Mouse (Mus musculus): ENCODE measurements around the gene Lst1. TPM values are rescaled to one million over a fixed set of nuclear protein-coding genes. Genes with fewer than 3 reads are reported as not detected.

Lst1 gene
- polyA plus RNA-seq, 1 experiment from 2014 or later: 27.5 TPM

DNA sequence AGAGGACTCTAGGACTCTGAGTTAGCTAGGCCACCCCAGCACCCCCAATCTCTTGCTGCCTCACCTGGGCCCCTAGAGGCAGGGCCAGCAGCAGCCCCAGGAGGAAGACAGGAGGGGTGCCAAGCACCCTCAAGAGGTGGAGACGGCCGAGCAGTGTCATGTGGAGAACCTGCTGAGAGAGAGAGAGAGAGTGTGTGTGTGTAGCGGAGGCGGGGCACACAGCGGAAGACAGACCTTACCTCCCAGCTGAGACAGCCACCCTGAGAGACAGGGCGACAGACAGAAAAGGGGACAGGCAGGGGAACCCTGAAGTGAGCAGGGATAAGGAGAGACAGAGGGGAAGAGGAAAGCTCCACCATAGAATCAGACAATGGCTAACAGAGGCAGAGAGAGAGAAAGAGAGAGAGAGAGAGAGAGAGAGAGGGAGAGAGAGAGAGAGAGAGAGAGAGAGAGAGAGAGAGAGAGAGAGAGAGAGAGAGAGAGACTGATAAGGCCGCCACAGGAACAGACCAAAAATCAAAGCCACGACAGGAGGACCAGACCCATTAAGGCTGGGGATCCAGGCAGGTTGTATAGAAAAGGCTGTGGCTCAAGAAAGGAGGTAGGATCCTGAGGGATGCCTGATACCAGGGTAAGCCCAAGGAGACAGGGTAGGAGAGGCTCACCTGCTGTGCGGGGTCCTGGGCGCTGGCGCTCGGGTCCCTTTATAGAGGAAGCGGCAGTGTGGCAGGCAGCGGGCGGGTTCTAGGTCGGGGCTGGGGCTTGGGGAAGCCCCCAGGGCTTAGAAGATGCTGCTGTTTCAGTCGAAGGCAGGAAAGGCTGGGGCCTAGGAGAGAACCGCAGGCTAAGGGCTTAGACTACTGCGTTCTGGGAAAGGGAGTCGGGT lies 16.5 kb upstream of the Lst1 start, which contains the start of gene Lta:
Lta (minus strand) TSS at position 858 of the 886 bp plus-strand sequence.
- no peak within 1 kb of the TSS for H3K4me3 ChIP-seq
- WGBS: 29% methylated on average over 20 of the region's 20 CpGs
- H3K9ac ChIP-seq: no peak within 1 kb of the TSS
- H3K4me1 ChIP-seq: peaks cover 4% of the 10 kb centered on the region; the same call in 1 of the 2 replicates
- no peak within 1 kb of the TSS for H3K27ac ChIP-seq
- H3K4me2 ChIP-seq: no peak within 1 kb of the TSS
- ATAC-seq (ENCODE audit: insufficient number of reproducible peaks, low FRiP score, low TSS enrichment, low read depth): no peak
- no peaks in the 10 kb centered on the region for H3K9me3 ChIP-seq
- no peaks in the 10 kb centered on the region for H3K36me3 ChIP-seq
- H3K27me3 ChIP-seq: peaks cover 47% of the 10 kb centered on the region

- Histone ChIP-seq H3K9me3 (no peaks in the 10 kb centered on the region), H3K27me3 (peaks cover 51% of the 10 kb centered on the region), H3K36me3 (no peaks in the 10 kb centered on the region), H3K27ac (no peak overlapping the region), H3K4me3 (no peak overlapping the region), H3K4me1 (peaks cover 4% of the 10 kb centered on the region; the same call in 1 of the 2 replicates), H3K4me2 (no peak overlapping the region), H3K9ac (no peak overlapping the region)
- no peak for ATAC-seq (ENCODE audit: insufficient number of reproducible peaks, low FRiP score, low TSS enrichment, low read depth)
- WGBS: 71% methylated on average over 4 of the region's 4 CpGs
Observed at GRCm38 (mm10) chr17:35202442-35202841, 14.2 kb upstream of the Lst1 start.

GRCm38 (mm10) chr17:35201787-35202186 lies 13.5 kb upstream of the Lst1 start, which contains the start of gene Tnf:
Gene Tnf, minus strand, starts transcription at chr17:35202007.
- Histone ChIP-seq H3K36me3 (no peaks in the 10 kb centered on the region), H3K27ac (no peak within 1 kb of the TSS), H3K9me3 (no peaks in the 10 kb centered on the region), H3K9ac (no peak within 1 kb of the TSS), H3K4me3 (peak within 1 kb of the TSS; percentile 12; the same call in 1 of the 2 replicates), H3K4me2 (0 out of 2 replicates have a peak within 1 kb of the TSS, but pooled peaks have one; percentile 5), H3K4me1 (peaks cover 4% of the 10 kb centered on the region; the same call in 1 of the 2 replicates), H3K27me3 (peaks cover 54% of the 10 kb centered on the region)
- ATAC-seq (ENCODE audit: insufficient number of reproducible peaks, low FRiP score, low TSS enrichment, low read depth): no peak
- 23% methylated on average over 13 of the region's 13 CpGs for WGBS

GRCm38 (mm10) chr17:35201128-35201527 lies 12.9 kb upstream of the Lst1 start:
- H3K4me1 ChIP-seq: peaks cover 7% of the 10 kb centered on the region; the same call in 1 of the 2 replicates
- H3K27me3 ChIP-seq: peaks cover 60% of the 10 kb centered on the region
- no peak overlapping the region for H3K9ac ChIP-seq
- no peak overlapping the region for H3K27ac ChIP-seq
- H3K36me3 ChIP-seq: no peaks in the 10 kb centered on the region
- no peak for ATAC-seq (ENCODE audit: insufficient number of reproducible peaks, low FRiP score, low TSS enrichment, low read depth)
- H3K4me2 ChIP-seq: no peak overlapping the region
- H3K4me3 ChIP-seq: peak overlapping the region; percentile 12; the same call in 1 of the 2 replicates
- 77% methylated on average over 11 of the region's 11 CpGs for WGBS
- H3K9me3 ChIP-seq: no peaks in the 10 kb centered on the region

DNA sequence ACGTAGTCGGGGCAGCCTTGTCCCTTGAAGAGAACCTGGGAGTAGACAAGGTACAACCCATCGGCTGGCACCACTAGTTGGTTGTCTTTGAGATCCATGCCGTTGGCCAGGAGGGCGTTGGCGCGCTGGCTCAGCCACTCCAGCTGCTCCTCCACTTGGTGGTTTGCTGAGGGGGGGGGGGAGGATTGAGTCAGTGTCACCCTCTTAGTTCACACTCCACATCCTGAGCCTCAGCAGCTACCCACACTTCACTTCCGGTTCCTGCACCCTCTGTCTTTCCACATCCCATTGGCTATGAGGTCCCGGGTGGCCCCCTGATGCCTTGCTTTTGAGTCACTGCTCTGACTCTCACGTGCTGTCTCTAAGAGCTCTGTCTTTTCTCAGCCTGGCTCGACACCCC lies 12.2 kb upstream of the Lst1 start:
- Histone ChIP-seq H3K4me2 (no peak overlapping the region), H3K27me3 (peaks cover 67% of the 10 kb centered on the region), H3K9me3 (no peaks in the 10 kb centered on the region), H3K9ac (no peak overlapping the region), H3K36me3 (no peaks in the 10 kb centered on the region), H3K4me1 (peaks cover 14% of the 10 kb centered on the region), H3K27ac (no peak overlapping the region), H3K4me3 (no peak overlapping the region)
- ATAC-seq (ENCODE audit: insufficient number of reproducible peaks, low FRiP score, low TSS enrichment, low read depth): no peak
- 85% methylated on average over 10 of the region's 11 CpGs for WGBS

- Histone ChIP-seq H3K27me3 (peaks cover 69% of the 10 kb centered on the region), H3K4me1 (peaks cover 26% of the 10 kb centered on the region)
Observed at GRCm38 (mm10) chr17:35198946-35199345, 10.7 kb upstream of the Lst1 start.

GRCm38 (mm10) chr17:35198029-35198428 lies 9.8 kb upstream of the Lst1 start:
- H3K4me3 ChIP-seq: no peak overlapping the region
- 48% methylated on average over 7 of the region's 7 CpGs for WGBS
- H3K36me3 ChIP-seq: no peaks in the 10 kb centered on the region
- H3K4me1 ChIP-seq: peaks cover 26% of the 10 kb centered on the region
- no peak for ATAC-seq (ENCODE audit: insufficient number of reproducible peaks, low FRiP score, low TSS enrichment, low read depth)
- no peak overlapping the region for H3K9ac ChIP-seq
- no peak overlapping the region for H3K27ac ChIP-seq
- H3K9me3 ChIP-seq: no peaks in the 10 kb centered on the region
- no peak overlapping the region for H3K4me2 ChIP-seq
- H3K27me3 ChIP-seq: peaks cover 64% of the 10 kb centered on the region

More at GRCm38 (mm10) chr17:35198946-35199345, 10.7 kb upstream of the Lst1 start:
- H3K4me2 ChIP-seq: no peak overlapping the region
- no peaks in the 10 kb centered on the region for H3K36me3 ChIP-seq
- no peak for ATAC-seq (ENCODE audit: insufficient number of reproducible peaks, low FRiP score, low TSS enrichment, low read depth)
- H3K9ac ChIP-seq: no peak overlapping the region
- H3K4me3 ChIP-seq: no peak overlapping the region
- WGBS: 27% methylated on average over 8 of the region's 8 CpGs
- H3K27ac ChIP-seq: no peak overlapping the region
- H3K9me3 ChIP-seq: no peaks in the 10 kb centered on the region

- no peaks in the 10 kb centered on the region for H3K36me3 ChIP-seq
- peaks cover 26% of the 10 kb centered on the region for H3K4me1 ChIP-seq
- no peaks in the 10 kb centered on the region for H3K9me3 ChIP-seq
- H3K4me3 ChIP-seq: no peak overlapping the region
- no peak overlapping the region for H3K9ac ChIP-seq
- H3K27ac ChIP-seq: no peak overlapping the region
- H3K27me3 ChIP-seq: peaks cover 57% of the 10 kb centered on the region
- 35% methylated on average over 6 of the region's 6 CpGs for WGBS
- no peak overlapping the region for H3K4me2 ChIP-seq
- ATAC-seq (ENCODE audit: insufficient number of reproducible peaks, low FRiP score, low TSS enrichment, low read depth): no peak
Observed at GRCm38 (mm10) chr17:35197126-35197525, 8.9 kb upstream of the Lst1 start.

- no peak for ATAC-seq (ENCODE audit: insufficient number of reproducible peaks, low FRiP score, low TSS enrichment, low read depth)
- no peak overlapping the region for H3K9ac ChIP-seq
- H3K4me2 ChIP-seq: peak overlapping the region; percentile 87
- no peaks in the 10 kb centered on the region for H3K9me3 ChIP-seq
- peaks cover 22% of the 10 kb centered on the region for H3K4me1 ChIP-seq
- 27% methylated on average over 9 of the region's 9 CpGs for WGBS
- H3K4me3 ChIP-seq: peak overlapping the region; percentile 46
- peaks cover 51% of the 10 kb centered on the region for H3K27me3 ChIP-seq
- no peak overlapping the region for H3K27ac ChIP-seq
- H3K36me3 ChIP-seq: no peaks in the 10 kb centered on the region
Observed at GRCm38 (mm10) chr17:35196321-35196641, 8.0 kb upstream of the Lst1 start.

- Histone ChIP-seq H3K4me1 (peaks cover 22% of the 10 kb centered on the region), H3K36me3 (no peaks in the 10 kb centered on the region), H3K4me2 (peak overlapping the region; percentile 87), H3K27ac (no peak overlapping the region), H3K9me3 (no peaks in the 10 kb centered on the region), H3K4me3 (peak overlapping the region; percentile 46), H3K27me3 (peaks cover 47% of the 10 kb centered on the region), H3K9ac (peak overlapping the region; percentile 52)
- WGBS: 2% methylated on average over 66 of the region's 66 CpGs
- ATAC-seq (ENCODE audit: insufficient number of reproducible peaks, low FRiP score, low TSS enrichment, low read depth): peak; percentile 73
Observed at GRCm38 (mm10) chr17:35195631-35196320, 7.5 kb upstream of the Lst1 start.

- Histone ChIP-seq H3K9me3 (no peaks in the 10 kb centered on the region), H3K4me1 (peaks cover 22% of the 10 kb centered on the region), H3K27ac (no peak overlapping the region), H3K4me2 (peak overlapping the region; percentile 87), H3K36me3 (no peaks in the 10 kb centered on the region), H3K4me3 (peak overlapping the region; percentile 46), H3K9ac (peak overlapping the region; percentile 52), H3K27me3 (peaks cover 41% of the 10 kb centered on the region)
- no peak for ATAC-seq (ENCODE audit: insufficient number of reproducible peaks, low FRiP score, low TSS enrichment, low read depth)
- WGBS: 41% methylated on average over 19 of the region's 19 CpGs
Observed at GRCm38 (mm10) chr17:35194844-35195630, 6.8 kb upstream of the Lst1 start.
